Mouse (Mus musculus) ES-E14 (cell line): Measurements from ENCODE around the gene Etfb.

ENCODE experiments used
- HCFC1 ChIP-seq: IDR thresholded peaks from 2 replicates; pipeline ENCODE4 v1.6.1; 2012; ENCODE audit warnings: low read length, inconsistent platforms, borderline replicate concordance; ENCODE audit not compliant: insufficient read depth
- MAFK ChIP-seq: IDR thresholded peaks from 2 replicates; pipeline ENCODE4 v1.6.1; 2014; ENCODE audit warnings: mild to moderate bottlenecking, low read depth, low read length, inconsistent platforms; ENCODE audit not compliant: insufficient read depth
- ZC3H11A ChIP-seq: IDR thresholded peaks from 2 replicates; pipeline ENCODE4 v1.6.1; 2012; ENCODE audit warnings: low read depth, mild to moderate bottlenecking, inconsistent platforms, low read length, borderline replicate concordance
- ZNF384 ChIP-seq: IDR thresholded peaks from 2 replicates; pipeline ENCODE4 v1.6.1; 2012; ENCODE audit warnings: low read depth, low read length, inconsistent platforms

- no peak for TF ChIP-seq ZC3H11A
- no peak for TF ChIP-seq MAFK
- TF ChIP-seq HCFC1 = no peak
- TF ChIP-seq ZNF384 = no peak
These were observed 8.7 kb downstream of the Etfb start for GRCm38 (mm10) chr7:43452609-43453008.
